Mouse (Mus musculus) cortical plate, adult 2 months (tissue): Measurements from ENCODE around the gene Gm10803.

ENCODE experiments used
- CTCF ChIP-seq: fragments of 200-500 bp; IDR thresholded peaks from 2 replicates; pipeline ENCODE4 v1.5.1; 2011; ENCODE audit warnings: mild to moderate bottlenecking, control low read depth, low read length; ENCODE audit not compliant: insufficient read depth; ENCODE audit errors: extremely low read depth
- POLR2A ChIP-seq: fragments of 200-500 bp; IDR thresholded peaks from 2 replicates; pipeline ENCODE4 v1.6.1; 2011; ENCODE audit warnings: mild to moderate bottlenecking, low read length, control low read depth; ENCODE audit not compliant: insufficient read depth; ENCODE audit errors: extremely low read depth

GRCm38 (mm10) chr2:93608800-93609199 lies 48.4 kb downstream of the Gm10803 start:
- TF ChIP-seq CTCF (no peak), POLR2A (no peak)
